Mouse (Mus musculus) liver, postnatal 0 days (tissue): ENCODE data around the gene Sptssb.

Experiments
- CTCF ChIP-seq: sonication (generic); IDR thresholded peaks from 2 replicates; pipeline ENCODE4 v1.5.1; 2016; ENCODE audit warnings: antibody characterized with exemption, low read depth
- EP300 ChIP-seq: IDR thresholded peaks from 2 replicates; pipeline ENCODE4 v1.6.1; 2016; ENCODE audit warnings: antibody characterized with exemption, low read depth, mild to moderate bottlenecking

GRCm38 (mm10) chr3:69907564-69907963 lies 47.8 kb upstream of the Sptssb start:
- no peak for TF ChIP-seq CTCF
- TF ChIP-seq EP300: no peak
